Mouse (Mus musculus): ENCODE measurements around the gene Pick1. TPM values are rescaled to one million over a fixed set of nuclear protein-coding genes. Genes with fewer than 3 reads are reported as not detected.
A peak's percentile ranks its signal among the peaks of the same experiment; 100 is the strongest.

Pick1 gene
- total RNA-seq, 2 experiments from 2014 or later = 22.4 to 22.8 TPM

DNA sequence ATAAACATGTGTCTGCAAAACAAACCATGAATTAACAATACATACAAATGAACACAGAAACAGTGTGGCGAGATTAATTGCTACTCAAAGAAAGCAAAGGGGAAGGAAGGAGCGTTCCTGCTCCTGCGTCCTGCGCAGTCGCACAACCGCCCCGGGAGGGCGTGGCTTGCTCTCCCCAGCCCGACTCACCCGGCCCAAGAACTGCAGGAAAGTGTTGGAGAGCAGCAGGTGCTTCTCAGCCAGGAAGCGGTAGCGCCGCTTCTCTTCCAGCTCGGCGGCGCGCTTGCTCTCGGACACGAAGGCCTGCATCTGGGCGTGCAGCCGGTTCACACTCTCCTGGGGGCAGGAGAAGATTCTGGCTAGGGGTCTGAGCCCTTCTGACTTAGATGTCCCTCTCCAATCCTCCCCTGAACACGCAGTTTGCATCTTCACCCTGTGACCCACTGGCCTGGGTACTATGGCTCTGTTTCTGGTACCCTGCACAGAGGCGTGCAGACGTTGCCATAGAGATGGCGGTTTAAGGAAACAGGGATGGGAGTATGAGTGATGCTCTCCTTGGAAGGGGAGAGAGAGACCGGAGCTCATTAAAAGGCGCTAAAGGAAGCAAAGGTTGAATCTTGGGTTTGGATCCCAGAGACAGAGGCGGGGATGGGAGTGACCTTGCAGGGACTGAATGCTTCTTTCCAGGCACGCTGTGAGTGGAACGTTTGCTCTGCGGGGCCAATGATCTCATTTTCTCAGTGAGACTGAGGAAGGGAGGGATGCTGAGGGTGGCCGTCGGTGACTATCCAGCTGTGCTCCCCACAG is 41.5 kb downstream of the Pick1 start:
- peak; percentile 83 to 84 for DNase-seq

DNA sequence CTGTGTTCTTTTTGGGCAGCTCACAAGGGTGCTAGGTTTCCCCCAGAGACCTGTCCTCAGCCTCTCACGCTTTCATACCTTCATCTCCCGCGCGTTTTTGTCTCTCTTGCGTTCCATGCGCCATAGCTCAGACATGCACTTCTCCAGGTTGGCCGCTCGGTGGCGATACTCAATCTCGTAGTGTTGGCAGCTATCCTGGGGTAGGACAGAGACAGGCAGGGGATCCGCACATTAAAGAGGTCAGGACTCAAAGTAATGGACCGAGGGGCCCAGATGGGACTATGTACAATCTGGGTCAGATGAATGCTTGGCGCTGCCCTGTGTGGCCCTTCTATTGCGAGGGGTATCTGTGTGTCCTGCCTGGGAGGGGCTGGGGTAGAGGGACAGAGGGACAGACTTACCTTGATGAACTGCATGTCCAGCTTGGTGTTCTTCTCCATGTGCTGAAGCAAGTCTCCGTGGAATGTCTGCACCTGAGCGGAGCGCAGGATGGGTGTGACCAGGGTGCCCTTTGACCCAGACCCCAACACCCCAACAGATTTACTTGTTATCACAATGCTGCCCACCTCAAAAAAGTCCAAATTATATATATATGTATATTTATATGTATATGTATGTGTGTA is 42.3 kb downstream of the Pick1 start:
- DNase-seq = peak in 1 of 2 experiments; percentile 63

DNA sequence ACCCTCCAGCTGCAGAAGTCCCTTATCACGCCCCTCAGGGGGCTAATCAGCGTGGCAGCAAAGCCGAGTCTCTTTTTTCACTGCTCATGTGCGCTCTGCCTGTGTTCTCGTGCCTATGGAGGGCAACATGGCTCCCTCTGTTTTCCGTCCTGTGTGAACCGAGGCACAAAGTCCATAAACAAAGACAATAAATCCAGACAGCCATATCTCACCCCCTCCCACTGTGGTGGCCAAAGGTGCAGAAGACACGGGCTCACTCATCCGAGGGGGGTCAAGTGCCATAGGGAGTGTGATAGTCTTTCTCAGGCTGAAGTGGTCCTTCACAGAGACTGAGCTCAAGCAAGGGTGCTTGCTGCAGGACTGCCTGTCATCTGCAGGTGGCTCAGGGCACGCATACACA is 44.0 kb downstream of the Pick1 start:
- no peak for DNase-seq

DNA sequence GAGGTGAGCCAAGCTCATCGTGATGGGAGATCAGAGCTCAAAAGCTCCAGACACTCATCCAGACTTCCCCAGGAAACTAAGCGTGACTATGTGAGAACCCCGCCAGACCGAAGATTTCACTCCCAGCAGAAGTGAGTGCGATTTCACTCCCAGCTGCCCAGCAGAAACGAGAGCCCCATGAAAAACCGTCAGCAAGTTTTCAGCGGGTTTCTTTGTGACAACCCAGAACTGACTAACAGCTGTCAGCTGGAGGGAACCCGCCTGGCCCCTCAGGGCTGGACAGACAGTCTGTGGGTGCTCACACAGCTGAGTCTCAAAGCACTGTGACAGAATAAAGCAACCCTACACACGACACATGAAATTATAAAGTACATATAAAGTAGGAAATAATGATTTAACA is 48.8 kb downstream of the Pick1 start:
- no peak for DNase-seq

DNA sequence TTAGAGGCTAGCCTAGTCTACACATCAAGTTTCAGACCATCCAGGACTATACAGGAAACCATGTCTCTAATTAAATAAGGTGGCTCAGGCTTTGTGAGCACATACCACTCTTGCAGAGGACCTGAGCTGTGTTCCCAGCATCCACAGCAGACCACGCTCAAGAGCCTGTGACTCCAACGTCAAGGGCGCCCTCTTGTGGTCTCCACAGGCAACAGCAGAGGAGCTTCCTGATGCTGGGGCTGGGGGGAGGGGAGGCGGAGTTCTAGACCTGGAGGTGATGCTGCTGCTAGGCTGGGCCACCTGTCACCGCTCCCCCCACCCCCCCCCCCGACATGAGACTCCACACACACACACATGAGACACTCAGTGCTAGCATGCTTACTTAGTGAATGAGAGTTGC is 51.2 kb downstream of the Pick1 start:
- DNase-seq = peak in 1 of 2 experiments; percentile 11

DNA sequence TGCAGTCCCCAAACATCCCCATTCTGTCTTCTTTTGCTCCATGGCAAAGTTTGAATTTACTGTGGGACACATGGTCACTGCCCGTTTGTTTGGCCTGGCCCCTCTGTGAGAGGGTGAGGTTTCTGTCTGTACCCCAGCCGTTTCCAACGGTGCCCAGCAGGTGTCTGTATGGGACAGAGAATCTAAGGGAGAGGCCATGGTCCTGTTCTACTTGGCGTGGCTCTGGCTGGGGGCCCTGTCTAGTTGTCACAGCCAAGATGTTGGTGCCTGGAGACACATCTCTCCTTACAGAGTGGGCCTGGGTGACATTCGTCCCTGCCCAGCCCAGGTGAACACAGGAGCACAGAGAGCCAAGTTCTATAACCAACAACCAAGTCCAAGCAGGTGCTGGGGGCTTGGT is 51.9 kb downstream of the Pick1 start:
- DNase-seq = peak in 1 of 2 experiments; percentile 11

DNA sequence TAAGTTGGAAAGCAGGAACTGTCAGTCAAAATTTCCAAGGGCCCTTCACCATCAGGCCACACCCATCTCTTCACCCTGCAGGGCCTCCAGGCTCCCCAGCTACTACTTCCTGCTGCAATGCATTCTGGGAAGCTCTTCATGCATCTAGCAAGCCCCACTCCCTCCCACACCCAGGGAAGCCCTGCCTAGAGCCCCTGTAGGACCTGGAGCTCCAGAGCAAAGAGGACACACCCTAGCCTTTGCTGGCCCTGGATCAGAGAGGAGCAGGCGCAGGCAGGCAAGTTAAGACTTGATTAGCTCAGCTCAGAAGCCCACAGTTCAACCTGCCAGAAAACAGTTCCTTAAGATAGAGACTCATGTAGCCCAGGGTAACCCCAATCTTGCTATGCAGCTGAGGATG is 52.4 kb downstream of the Pick1 start:
- DNase-seq = no peak

DNA sequence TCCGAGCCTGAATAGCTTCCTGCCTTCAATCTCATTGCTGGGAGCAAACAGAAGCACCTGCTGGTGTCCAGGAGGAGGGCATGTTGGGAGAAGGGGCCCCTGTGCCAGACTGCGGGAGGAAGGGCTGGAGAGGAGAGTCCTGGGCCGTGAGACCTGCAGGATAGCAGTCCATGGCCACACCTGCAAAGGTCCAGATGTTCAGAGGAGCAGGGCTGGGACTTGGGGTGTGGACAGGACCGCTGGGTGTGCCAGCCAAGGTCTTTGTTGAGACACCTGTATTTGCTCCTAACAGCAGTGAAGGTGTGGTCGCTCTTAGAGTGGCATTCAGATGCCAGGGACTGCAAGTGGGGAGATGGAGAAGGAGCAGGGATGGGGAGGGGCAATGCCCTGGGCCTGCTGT is 53.5 kb downstream of the Pick1 start:
- DNase-seq = no peak

DNA sequence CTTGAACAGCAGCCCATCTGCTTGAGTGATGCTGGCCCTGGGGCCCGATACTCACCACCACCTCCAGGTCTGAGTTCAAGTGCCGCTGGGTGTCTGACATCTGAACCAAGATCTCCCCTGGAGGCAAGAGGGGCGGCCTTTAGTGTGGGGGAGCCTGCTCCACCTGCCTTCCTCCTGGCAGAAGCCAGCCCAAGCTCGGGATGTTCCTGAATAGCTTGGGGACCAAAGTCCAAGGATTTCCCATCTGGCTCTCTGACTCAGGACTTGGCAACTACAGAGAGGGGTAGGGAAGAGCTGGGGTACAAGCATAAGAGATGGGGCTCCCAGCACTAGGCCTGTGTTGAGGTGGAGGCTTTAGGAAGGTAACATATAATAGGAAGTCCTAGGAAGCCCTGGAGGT is 54.4 kb downstream of the Pick1 start:
- no peak for DNase-seq

DNA sequence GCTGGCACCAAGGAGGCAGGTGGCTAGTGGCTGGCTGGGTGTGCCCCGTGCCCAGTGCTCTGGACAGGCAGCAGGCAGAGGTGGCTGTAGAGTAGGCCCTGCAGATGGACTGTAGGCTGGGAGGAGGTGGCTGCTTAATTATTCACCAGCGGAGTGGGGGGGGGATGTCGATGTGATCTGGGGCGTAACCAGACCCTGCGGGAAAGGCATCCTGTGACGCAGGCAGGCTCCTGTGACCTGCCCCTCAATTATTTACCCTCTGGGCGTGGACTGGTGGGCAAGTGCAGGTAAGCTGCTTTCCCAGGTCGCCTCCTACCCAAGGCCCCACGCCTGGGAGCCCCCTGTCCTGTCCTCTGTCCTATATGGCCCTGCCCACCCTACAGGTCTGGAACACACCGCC is 56.4 kb downstream of the Pick1 start, which contains the start of gene Baiap2l2:
Gene Baiap2l2 (minus strand): TSS at position 139 of the 400 bp plus-strand sequence.
- no peak for DNase-seq

DNA sequence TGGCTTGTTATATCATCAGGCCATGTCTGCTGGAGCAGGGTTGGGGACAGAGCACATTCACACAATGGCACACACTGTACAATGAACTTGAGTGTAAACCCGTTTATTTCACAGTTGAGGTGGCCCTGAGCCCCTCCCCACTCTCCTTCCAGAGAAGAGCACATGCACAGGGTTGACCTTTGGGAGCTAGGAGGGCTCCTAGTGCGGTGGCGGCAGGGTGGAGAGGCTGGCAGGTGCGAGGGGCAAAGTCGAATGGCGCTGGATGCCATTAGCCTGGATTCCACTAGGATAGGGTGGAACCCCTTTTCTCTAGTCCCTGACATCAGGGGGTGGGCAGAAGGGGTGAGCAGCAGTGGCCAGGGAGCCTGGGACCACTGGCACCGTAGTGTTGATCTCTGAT is 57.2 kb downstream of the Pick1 start:
- no peak for DNase-seq

DNA sequence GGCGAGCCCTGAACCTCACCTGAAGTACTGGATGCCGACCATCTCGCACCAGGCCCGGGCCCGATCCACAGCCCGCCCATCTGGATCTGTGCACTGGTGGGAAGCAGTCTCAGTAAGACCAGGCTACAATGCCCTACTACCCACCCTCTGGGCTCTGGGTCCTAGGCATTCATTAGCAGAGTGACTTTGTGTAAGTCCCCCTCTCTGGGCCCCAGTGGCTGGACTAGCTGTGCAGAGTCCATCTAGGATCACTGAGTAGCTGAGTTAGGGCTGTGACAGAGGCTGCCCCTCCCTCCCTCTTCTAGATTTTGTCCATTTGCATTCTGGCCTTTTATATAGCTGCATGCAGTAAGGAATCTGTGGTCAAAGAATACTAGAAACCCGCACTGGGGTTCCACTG is 58.1 kb downstream of the Pick1 start:
- DNase-seq = no peak

DNA sequence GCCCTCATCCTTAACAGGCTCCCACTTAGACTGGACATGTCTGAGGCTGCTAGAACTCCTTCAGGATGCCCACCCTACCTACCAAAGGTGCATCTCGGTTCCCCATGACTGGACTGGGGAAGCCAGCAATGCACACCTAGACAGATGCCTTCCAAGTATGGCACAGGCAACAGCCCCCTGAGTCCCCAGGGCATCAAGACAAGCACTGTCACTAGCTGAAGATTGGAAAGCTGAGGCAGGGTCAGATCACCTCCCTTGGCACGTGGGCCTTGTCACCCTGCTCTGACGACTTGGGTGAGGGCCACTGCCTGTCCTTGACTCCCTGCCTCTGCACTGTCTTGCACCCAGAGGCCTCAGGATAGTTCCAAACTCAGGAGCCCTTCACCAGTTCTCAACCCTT is 59.4 kb downstream of the Pick1 start:
- DNase-seq = no peak

DNA sequence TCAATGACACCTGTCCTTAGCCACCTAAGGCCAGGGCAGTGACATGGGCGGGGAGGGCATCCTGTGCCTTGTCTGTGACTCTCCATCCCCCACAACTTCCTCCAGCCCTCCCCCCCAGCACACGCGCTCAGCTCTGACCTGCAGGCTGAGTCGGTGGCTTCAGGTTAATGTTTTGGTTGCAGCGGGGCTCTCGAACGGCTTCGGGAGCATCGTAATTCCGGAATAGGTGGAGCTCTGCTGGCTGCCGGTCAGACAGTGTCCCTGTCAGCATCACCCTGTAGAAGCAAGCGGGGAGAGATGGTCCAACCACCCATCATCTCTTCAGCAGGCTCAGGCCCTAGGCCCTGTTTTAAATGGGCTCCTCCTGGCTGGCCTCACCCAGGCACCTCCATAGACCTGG is 60.5 kb downstream of the Pick1 start:
- no peak for DNase-seq

DNA sequence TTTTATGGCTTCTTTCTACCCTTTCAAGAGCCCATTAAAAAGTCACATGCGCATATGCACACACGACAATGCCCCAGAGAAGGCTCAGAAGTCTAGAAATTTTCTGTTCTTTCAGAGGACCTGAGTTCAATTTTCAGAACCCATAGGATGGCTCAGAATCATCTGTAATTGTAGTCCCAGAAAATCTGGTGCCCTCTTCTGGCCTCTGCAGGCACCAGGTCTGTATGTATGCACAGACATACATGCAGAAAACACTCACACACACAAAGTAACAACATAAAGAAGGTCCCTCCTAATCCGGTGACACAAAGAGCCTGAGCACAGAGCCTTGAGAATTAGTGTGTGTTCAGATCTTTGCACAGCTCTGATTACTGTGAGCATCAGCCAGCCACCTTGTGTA is 61.4 kb downstream of the Pick1 start:
- DNase-seq = no peak

DNA sequence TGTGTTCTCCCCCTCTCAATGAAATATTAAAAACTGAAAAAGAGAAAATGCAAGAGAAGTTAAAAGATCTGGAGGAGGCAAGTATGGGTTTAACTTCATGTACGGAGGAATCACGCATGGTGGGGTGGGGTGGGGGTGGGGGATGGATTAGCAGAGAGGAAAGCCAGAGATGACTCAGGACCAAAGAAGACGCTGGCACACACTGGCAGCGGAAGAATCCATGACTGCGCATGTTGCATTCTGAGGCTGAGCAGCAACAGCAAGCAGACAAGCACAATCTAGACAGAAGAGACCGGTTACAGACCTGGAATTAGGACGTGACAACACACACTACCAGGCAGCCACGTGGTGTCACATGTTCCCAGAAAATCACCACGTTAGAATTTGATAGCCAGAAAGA is 63.8 kb downstream of the Pick1 start:
- DNase-seq = no peak

DNA sequence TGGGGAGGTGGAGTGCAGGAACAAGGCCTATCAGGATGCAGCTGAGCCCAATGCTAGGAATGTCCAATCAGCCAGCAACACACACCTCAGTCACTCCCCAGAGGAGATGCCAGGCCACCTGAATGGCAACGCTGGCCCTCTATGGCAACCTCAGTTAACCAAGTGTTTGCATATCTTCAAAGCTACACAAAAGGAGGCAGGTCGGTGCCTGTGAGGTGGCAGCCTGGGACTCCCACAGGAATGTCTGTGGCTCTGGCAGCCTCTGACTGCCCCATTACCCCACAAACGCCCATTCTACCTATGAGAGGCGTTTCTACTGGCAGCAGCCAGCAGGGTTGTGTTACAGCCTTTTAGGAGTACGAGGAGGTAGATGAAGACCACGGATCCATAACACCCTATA is 69.6 kb downstream of the Pick1 start:
- no peak for DNase-seq

Other genes with a start within 250 kb of the Pick1 start
- 10 to 100 TPM; 62.5 to 70.0 TPM for gene H1f0, start 200.7 kb upstream of the Pick1 start, total RNA-seq (2021)
- gene Galr3, start 187.3 kb upstream of the Pick1 start, total RNA-seq (2021) = not detected
- 1 to 10 TPM; 7.2 to 8.6 TPM for gene Ankrd54, start 166.3 kb upstream of the Pick1 start, total RNA-seq (2021)
- 10 to 100 TPM; 70.4 to 73.8 TPM for gene Eif3l, start 154.0 kb upstream of the Pick1 start, total RNA-seq (2021)
- 10 to 100 TPM; 38.5 to 44.1 TPM for gene Micall1, start 120.3 kb upstream of the Pick1 start, total RNA-seq (2021)
- gene Polr2f, start 88.2 kb upstream of the Pick1 start, total RNA-seq (2021) = 100 to 1,000 TPM; 135 TPM
- 1 to 10 TPM in 1 of 2 experiments, under 1 TPM in 1; 0.89 to 3.4 TPM for gene 1700088E04Rik, start 87.9 kb upstream of the Pick1 start, total RNA-seq (2021)
- 1 to 10 TPM; 1.4 TPM for gene Sox10, start 63.9 kb upstream of the Pick1 start, total RNA-seq (2021)
- gene Gm49486, start 218 bp downstream of the Pick1 start, total RNA-seq (2021) = 1 to 10 TPM; 1.2 to 1.3 TPM
- gene Slc16a8, start 25.6 kb downstream of the Pick1 start, total RNA-seq (2021) = under 1 TPM; 0.50 to 0.64 TPM
- under 1 TPM; 0.13 to 0.25 TPM for gene Baiap2l2, start 56.4 kb downstream of the Pick1 start, total RNA-seq (2021)
- 10 to 100 TPM in 1 of 2 experiments, 1 to 10 TPM in 1; 9.4 to 11.3 TPM for gene Pla2g6, start 99.2 kb downstream of the Pick1 start, total RNA-seq (2021)
- gene Maff, start 117.4 kb downstream of the Pick1 start, total RNA-seq (2021) = 10 to 100 TPM; 12.8 to 17.6 TPM
- 10 to 100 TPM; 34.8 to 36.7 TPM for gene Tmem184b, start 174.4 kb downstream of the Pick1 start, total RNA-seq (2021)
- gene Csnk1e, start 226.4 kb downstream of the Pick1 start, total RNA-seq (2021) = 10 to 100 TPM; 40.2 to 44.3 TPM

All from heart, adult 18-20 months (tissue).